Mouse (Mus musculus): ENCODE results near the gene Il5. TPM values are rescaled to one million over a fixed set of nuclear protein-coding genes. Genes with fewer than 3 reads are reported as not detected.
A peak's percentile ranks its signal among the peaks of the same experiment; 100 is the strongest.

Gene Il5
- polyA plus RNA-seq, 1 experiment from 2014 or later = not detected

DNA sequence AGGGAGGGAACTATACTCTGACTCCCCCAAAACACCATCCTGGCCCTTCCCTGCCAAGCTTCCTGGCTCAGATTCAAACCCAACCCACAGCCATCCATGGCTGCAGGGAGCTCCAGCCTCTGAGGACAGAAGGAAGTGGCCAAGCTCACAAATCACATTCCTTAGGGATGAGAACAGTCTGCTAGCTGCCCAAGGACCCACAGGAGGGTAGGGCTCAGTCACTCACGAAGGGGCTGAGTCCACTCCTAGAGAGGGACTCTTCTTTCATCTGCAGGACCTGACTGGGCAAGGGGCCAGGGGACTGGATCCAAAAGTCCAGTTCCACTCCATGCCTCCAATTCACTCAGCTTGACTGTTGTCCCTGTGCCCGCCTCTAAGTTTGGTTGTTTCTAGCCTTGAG, 41.2 kb downstream of the Il5 start:
- ATAC-seq (ENCODE audit: low read depth) = no peak
- no peaks in the 10 kb centered on the region for H3K36me3 ChIP-seq (ENCODE audit: control insufficient read depth, insufficient read depth, low read length)
- no peak overlapping the region for H3K9ac ChIP-seq (ENCODE audit: low read depth, low read length)
- 46% methylated on average over 2 of the region's 2 CpGs for WGBS
- peak overlapping the region; percentile 40 for H3K27ac ChIP-seq (replicated peaks; ENCODE audit: low read depth, low read length)
- DNase-seq (ENCODE audit: low spot score) = peak; percentile 57
- 0 out of 2 replicates have a peak, but pooled peaks cover 6% of the 10 kb centered on the region for H3K27me3 ChIP-seq (replicated peaks; ENCODE audit: control insufficient read depth, insufficient read depth, low read length)
- no peak overlapping the region for H3K4me3 ChIP-seq (ENCODE audit: low read depth, low read length)
- H3K4me2 ChIP-seq (ENCODE audit: low read depth, low read length) = no peak overlapping the region
- peaks cover 52% of the 10 kb centered on the region for H3K4me1 ChIP-seq (ENCODE audit: control insufficient read depth, insufficient read depth, low read length)
- H3K9me3 ChIP-seq (ENCODE audit: control insufficient read depth, low read length) = no peaks in the 10 kb centered on the region

DNA sequence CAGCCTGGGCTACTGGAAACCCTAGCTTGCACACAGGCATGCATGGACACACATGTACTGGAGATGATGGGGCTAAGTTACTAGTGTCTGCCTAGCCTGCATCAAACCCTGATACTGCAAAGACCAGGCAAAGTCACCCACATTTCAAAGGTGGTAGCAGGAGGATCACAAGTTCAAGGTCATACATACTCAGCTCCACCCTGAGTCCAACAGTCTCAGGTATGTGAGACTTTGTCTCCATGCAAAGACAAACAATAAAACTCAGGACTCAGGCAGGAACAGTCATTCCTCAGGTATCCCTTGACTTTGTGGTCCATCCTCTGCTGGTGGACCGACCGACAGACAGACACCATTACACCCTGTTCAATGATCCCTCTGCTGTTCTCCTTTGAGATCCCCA, 41.8 kb downstream of the Il5 start:
- peaks cover 52% of the 10 kb centered on the region for H3K4me1 ChIP-seq (ENCODE audit: control insufficient read depth, insufficient read depth, low read length)
- peak overlapping the region; percentile 36; the same call in 1 of the 2 replicates for H3K4me3 ChIP-seq (ENCODE audit: low read depth, low read length)
- H3K36me3 ChIP-seq (ENCODE audit: control insufficient read depth, insufficient read depth, low read length) = no peaks in the 10 kb centered on the region
- peak overlapping the region; percentile 83 for H3K4me2 ChIP-seq (ENCODE audit: low read depth, low read length)
- no peak for DNase-seq (ENCODE audit: low spot score)
- no peak overlapping the region for H3K9ac ChIP-seq (ENCODE audit: low read depth, low read length)
- WGBS = 61% methylated on average over 2 of the region's 2 CpGs
- H3K27me3 ChIP-seq (replicated peaks; ENCODE audit: control insufficient read depth, insufficient read depth, low read length) = 0 out of 2 replicates have a peak, but pooled peaks cover 6% of the 10 kb centered on the region
- H3K27ac ChIP-seq (replicated peaks; ENCODE audit: low read depth, low read length) = peak overlapping the region; percentile 91
- H3K9me3 ChIP-seq (ENCODE audit: control insufficient read depth, low read length) = no peaks in the 10 kb centered on the region
- no peak for ATAC-seq (ENCODE audit: low read depth)

DNA sequence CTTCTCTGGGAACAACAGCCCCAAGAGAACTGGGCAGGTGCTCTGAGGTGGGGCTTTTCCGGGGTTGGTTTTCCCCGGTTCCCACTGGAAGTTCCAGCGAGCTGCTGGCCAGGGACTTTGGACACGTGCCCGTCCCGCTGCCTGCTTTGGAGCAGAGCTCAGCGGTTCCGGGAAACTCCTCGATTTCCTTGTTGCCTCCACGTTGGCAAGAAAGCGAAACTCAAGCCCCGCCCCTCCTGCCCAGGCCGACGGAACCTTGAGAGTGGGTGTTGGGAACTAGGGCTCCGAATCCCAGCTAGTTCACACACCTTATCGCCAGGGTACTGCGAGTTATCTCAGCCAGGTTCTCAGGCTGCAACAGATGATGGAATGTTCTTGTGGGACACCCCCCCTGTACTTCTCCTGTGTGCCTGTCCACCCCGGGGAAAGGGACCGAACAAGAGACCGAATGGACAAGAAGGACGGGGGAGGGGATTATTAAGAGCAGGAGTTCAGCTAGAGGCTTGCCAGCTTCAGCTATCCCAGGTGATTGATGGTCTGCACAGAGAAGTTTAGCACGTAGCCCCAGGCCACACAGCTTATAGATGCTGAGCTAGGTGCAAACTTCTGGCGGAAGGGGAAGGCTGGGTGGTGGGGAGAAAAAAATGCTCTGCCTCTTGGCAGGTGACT, 42.4 kb downstream of the Il5 start:
- 5% methylated on average over 23 of the region's 23 CpGs for WGBS

DNA sequence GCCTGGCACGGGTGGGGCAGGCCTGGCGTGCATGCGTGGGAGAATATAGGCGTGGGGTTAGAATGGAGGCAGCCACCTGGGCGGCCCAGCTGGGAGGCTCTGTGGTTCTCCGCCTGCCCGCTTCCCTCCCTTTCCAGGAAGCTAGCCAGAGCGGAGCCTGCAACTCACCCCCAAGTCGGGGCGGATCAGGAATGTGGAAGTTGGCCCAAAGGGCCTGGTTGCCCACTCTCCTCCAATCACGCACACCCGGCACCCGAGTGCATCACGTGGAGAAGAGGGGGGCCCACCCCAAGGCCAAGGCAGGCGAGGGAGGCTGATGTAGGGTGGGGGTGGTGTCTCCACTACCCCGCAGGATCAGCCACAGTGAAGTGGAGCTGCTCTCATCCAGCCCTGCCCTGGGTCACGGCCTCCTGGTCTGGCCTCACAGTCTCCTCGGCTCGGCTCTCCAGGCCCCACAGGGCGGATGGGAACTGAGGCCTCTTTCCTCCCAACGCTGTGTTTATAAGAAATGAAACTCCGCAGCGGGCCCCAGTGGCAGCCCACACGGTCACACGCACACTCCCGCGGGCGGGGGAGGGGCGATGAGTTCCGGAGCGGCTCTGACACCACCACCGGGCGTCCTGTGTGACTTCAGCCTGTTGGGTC, 43.0 kb downstream of the Il5 start:
- Histone ChIP-seq H3K4me1 (ENCODE audit: control insufficient read depth, insufficient read depth, low read length) (peaks cover 47% of the 10 kb centered on the region), H3K4me2 (ENCODE audit: low read depth, low read length) (peak overlapping the region; percentile 83)

More for the DNA sequence above, 42.4 kb downstream of the Il5 start:
- peak overlapping the region; percentile 83 for H3K4me2 ChIP-seq (ENCODE audit: low read depth, low read length)
- DNase-seq (ENCODE audit: low spot score) = peak; percentile 84
- H3K36me3 ChIP-seq (ENCODE audit: control insufficient read depth, insufficient read depth, low read length) = no peaks in the 10 kb centered on the region
- peak overlapping the region; percentile 91 for H3K27ac ChIP-seq (replicated peaks; ENCODE audit: low read depth, low read length)
- 0 out of 2 replicates have a peak, but pooled peaks cover 6% of the 10 kb centered on the region for H3K27me3 ChIP-seq (replicated peaks; ENCODE audit: control insufficient read depth, insufficient read depth, low read length)
- H3K4me1 ChIP-seq (ENCODE audit: control insufficient read depth, insufficient read depth, low read length) = peaks cover 52% of the 10 kb centered on the region
- peak overlapping the region; percentile 64 for H3K9ac ChIP-seq (ENCODE audit: low read depth, low read length)
- ATAC-seq (ENCODE audit: low read depth) = no peak
- H3K9me3 ChIP-seq (ENCODE audit: control insufficient read depth, low read length) = no peaks in the 10 kb centered on the region
- H3K4me3 ChIP-seq (ENCODE audit: low read depth, low read length) = peak overlapping the region; percentile 36

DNA sequence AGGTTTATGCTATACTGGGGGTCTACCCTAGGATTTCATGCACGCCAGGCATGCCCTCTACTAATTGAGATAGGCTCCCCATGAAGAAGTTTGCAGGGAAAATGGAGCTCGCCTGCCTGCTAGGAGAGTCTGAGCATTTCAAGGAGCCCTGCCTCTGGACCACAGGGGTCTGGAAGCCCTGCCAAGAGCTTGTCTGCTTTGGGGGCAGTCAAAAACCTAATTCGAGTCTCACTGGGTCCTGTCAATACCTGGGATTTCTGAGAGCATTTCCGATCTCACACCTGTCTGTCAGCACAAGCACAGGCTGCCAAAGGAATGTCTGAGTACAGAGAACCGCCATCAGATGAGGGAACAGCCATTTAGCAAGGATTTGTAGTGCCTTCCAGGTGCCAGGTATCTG, 44.0 kb downstream of the Il5 start:
- WGBS = 46% methylated on average over 5 of the region's 5 CpGs
- H3K4me2 ChIP-seq (ENCODE audit: low read depth, low read length) = no peak overlapping the region
- H3K27me3 ChIP-seq (replicated peaks; ENCODE audit: control insufficient read depth, insufficient read depth, low read length) = 0 out of 2 replicates have a peak, but pooled peaks cover 6% of the 10 kb centered on the region
- DNase-seq (ENCODE audit: low spot score) = no peak
- no peak for ATAC-seq (ENCODE audit: low read depth)
- H3K27ac ChIP-seq (replicated peaks; ENCODE audit: low read depth, low read length) = peak overlapping the region; percentile 91; the same call in 1 of the 2 replicates
- H3K4me1 ChIP-seq (ENCODE audit: control insufficient read depth, insufficient read depth, low read length) = peaks cover 39% of the 10 kb centered on the region
- H3K9ac ChIP-seq (ENCODE audit: low read depth, low read length) = no peak overlapping the region
- H3K9me3 ChIP-seq (ENCODE audit: control insufficient read depth, low read length) = no peaks in the 10 kb centered on the region
- no peaks in the 10 kb centered on the region for H3K36me3 ChIP-seq (ENCODE audit: control insufficient read depth, insufficient read depth, low read length)
- H3K4me3 ChIP-seq (ENCODE audit: low read depth, low read length) = no peak overlapping the region

More for the DNA sequence above, 43.0 kb downstream of the Il5 start:
- 0 out of 2 replicates have a peak, but pooled peaks cover 6% of the 10 kb centered on the region for H3K27me3 ChIP-seq (replicated peaks; ENCODE audit: control insufficient read depth, insufficient read depth, low read length)
- peak; percentile 93 for DNase-seq (ENCODE audit: low spot score)
- H3K4me3 ChIP-seq (ENCODE audit: low read depth, low read length) = peak overlapping the region; percentile 36
- 0% methylated on average over 21 of the region's 33 CpGs for WGBS
- ATAC-seq (ENCODE audit: low read depth) = peak; percentile 89
- H3K9me3 ChIP-seq (ENCODE audit: control insufficient read depth, low read length) = no peaks in the 10 kb centered on the region
- H3K36me3 ChIP-seq (ENCODE audit: control insufficient read depth, insufficient read depth, low read length) = no peaks in the 10 kb centered on the region
- peak overlapping the region; percentile 91 for H3K27ac ChIP-seq (replicated peaks; ENCODE audit: low read depth, low read length)
- H3K9ac ChIP-seq (ENCODE audit: low read depth, low read length) = peak overlapping the region; percentile 64

DNA sequence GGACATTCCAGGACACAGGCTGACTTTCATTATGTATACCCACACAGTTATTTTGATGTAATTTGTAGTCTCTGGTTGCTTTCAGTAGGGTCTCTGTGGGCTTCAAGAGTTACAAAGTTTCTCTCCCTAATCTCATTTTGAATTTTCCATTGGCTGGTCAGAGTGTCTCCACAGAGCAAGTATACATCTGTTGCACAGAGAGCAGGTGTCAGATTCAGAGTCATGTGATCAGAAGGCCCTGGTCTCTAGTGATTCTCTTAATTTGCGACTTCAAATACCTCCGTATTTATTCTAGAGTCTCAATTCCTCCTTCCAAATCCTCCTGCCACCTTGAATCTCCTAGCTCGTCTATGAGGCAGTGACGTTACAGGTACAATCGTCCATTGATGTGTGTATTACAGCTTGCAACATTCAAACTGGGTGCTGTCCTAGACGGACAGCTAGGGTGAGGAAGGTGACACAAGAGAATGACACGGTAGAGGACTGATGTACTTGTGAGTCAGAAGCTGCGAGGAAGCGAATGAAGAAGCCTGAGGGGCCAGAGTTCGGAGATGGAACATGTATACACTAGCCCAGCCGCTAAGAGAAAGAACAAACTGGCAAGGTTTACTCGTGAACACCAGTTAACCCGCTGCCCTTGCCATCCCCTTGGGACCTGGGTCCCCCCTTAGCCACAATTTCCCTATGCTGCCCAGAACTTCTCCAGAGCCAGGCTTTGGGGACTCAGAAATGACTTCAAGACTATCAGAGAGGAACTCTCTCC, 48.0 kb downstream of the Il5 start:
- H3K4me2 ChIP-seq (ENCODE audit: low read depth, low read length) = no peak overlapping the region
- no peak for DNase-seq (ENCODE audit: low spot score)
- no peak for ATAC-seq (ENCODE audit: low read depth)
- no peaks in the 10 kb centered on the region for H3K36me3 ChIP-seq (ENCODE audit: control insufficient read depth, insufficient read depth, low read length)
- 66% methylated on average over 13 of the region's 13 CpGs for WGBS
- no peak overlapping the region for H3K9ac ChIP-seq (ENCODE audit: low read depth, low read length)
- no peaks in the 10 kb centered on the region for H3K9me3 ChIP-seq (ENCODE audit: control insufficient read depth, low read length)
- H3K4me1 ChIP-seq (ENCODE audit: control insufficient read depth, insufficient read depth, low read length) = peaks cover 10% of the 10 kb centered on the region
- no peak overlapping the region for H3K4me3 ChIP-seq (ENCODE audit: low read depth, low read length)
- no peaks in the 10 kb centered on the region for H3K27me3 ChIP-seq (replicated peaks; ENCODE audit: control insufficient read depth, insufficient read depth, low read length)
- H3K27ac ChIP-seq (replicated peaks; ENCODE audit: low read depth, low read length) = no peak overlapping the region

DNA sequence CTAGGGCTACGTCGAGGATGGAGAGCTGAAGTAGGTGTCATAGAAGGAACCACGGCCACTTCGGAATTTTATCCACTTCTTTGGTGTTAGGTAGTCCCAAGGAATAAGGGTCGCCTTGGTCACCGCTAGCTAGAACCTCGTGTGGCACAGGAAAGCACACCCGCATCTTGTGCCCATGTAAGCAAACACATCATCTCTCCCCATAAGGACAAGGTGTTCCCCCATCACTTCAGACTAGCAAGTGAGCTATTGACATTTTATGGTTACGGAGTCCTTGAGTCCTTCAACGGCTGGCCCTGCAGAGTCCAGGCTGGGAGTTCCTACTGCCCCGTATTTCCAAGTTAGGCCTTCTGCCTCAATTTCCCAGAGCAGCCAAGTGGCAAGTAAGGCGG, 48.6 kb downstream of the Il5 start:
- DNase-seq (ENCODE audit: low spot score) (no peak), ATAC-seq (ENCODE audit: low read depth) (no peak; the same call in 1 of the 2 replicates)
- no peak overlapping the region for H3K27ac ChIP-seq (replicated peaks; ENCODE audit: low read depth, low read length)
- no peaks in the 10 kb centered on the region for H3K27me3 ChIP-seq (replicated peaks; ENCODE audit: control insufficient read depth, insufficient read depth, low read length)
- peaks cover 4% of the 10 kb centered on the region for H3K4me1 ChIP-seq (ENCODE audit: control insufficient read depth, insufficient read depth, low read length)
- H3K9me3 ChIP-seq (ENCODE audit: control insufficient read depth, low read length) = no peaks in the 10 kb centered on the region
- peak overlapping the region; percentile 79 for H3K4me2 ChIP-seq (ENCODE audit: low read depth, low read length)
- H3K4me3 ChIP-seq (ENCODE audit: low read depth, low read length) = peak overlapping the region; percentile 74
- WGBS = 57% methylated on average over 12 of the region's 12 CpGs
- no peaks in the 10 kb centered on the region for H3K36me3 ChIP-seq (ENCODE audit: control insufficient read depth, insufficient read depth, low read length)
- peak overlapping the region; percentile 75; the same call in 1 of the 2 replicates for H3K9ac ChIP-seq (ENCODE audit: low read depth, low read length)

DNA sequence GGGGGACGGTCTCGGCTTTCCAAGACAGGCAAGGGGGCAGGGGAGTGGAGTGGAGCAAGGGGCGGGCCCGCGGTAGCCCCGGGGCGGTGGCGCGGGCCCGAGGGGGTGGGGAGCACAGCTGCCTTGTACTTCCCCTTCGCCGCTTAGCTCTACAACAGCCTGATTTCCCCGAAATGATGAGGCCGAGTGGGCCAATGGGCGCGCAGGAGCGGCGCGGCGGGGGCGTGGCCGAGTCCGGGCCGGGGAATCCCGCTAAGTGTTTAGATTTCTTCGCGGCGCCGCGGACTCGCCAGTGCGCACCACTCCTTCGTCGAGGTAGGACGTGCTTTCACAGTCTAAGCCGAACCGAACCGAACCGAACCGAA, 49.1 kb downstream of the Il5 start, which contains the start of gene Irf1:
TSS of gene Irf1 (plus strand) at position 255 of the 365 bp plus-strand sequence.
- ATAC-seq (ENCODE audit: low read depth) (peak; percentile 96), DNase-seq (ENCODE audit: low spot score) (peak; percentile 95)
- Histone ChIP-seq H3K4me3 (ENCODE audit: low read depth, low read length) (peak within 1 kb of the TSS; percentile 74), H3K9ac (ENCODE audit: low read depth, low read length) (peak within 1 kb of the TSS; percentile 75), H3K9me3 (ENCODE audit: control insufficient read depth, low read length) (no peaks in the 10 kb centered on the region), H3K27ac (replicated peaks; ENCODE audit: low read depth, low read length) (peak within 1 kb of the TSS; percentile 76), H3K27me3 (replicated peaks; ENCODE audit: control insufficient read depth, insufficient read depth, low read length) (no peaks in the 10 kb centered on the region), H3K4me2 (ENCODE audit: low read depth, low read length) (peak within 1 kb of the TSS; percentile 79), H3K36me3 (ENCODE audit: control insufficient read depth, insufficient read depth, low read length) (0 out of 2 replicates have a peak, but pooled peaks cover 3% of the 10 kb centered on the region), H3K4me1 (ENCODE audit: control insufficient read depth, insufficient read depth, low read length) (no peaks in the 10 kb centered on the region; the same call in 1 of the 2 replicates)
- WGBS = under 1% methylated on average over 31 of the region's 40 CpGs
